Mouse (Mus musculus): Measurements from ENCODE around the gene Ncoa7. TPM values are rescaled to one million over a fixed set of nuclear protein-coding genes. Genes with fewer than 3 reads are reported as not detected.
"Not testable (repeated sequence)": the region's sequence is repeated elsewhere in the genome, so short reads cannot be mapped to it uniquely, and the experiment has no call there.

The Ncoa7 gene
- polyA plus RNA-seq, 1 experiment from 2014 or later: 11.1 TPM

GRCm38 (mm10) chr10:30810247-30810966 is 7.3 kb upstream of the Ncoa7 start:
- 37% methylated on average over 9 of the region's 9 CpGs for WGBS

GRCm38 (mm10) chr10:30803587-30804253 is 594 bp upstream of the Ncoa7 start:
- WGBS: 36% methylated on average over 7 of the region's 7 CpGs
- ATAC-seq (ENCODE audit: low FRiP score): peak; percentile 10; the same call in 1 of the 2 replicates

More at GRCm38 (mm10) chr10:30810247-30810966, 7.3 kb upstream of the Ncoa7 start:
- Histone ChIP-seq H3K4me1 (no peaks in the 10 kb centered on the region), H3K27me3 (no peaks in the 10 kb centered on the region), H3K36me3 (replicated peaks) (no peaks in the 10 kb centered on the region), H3K9ac (peak overlapping the region; percentile 33; the same call in 1 of the 2 replicates), H3K4me2 (peak overlapping the region; percentile 41), H3K9me3 (no peaks in the 10 kb centered on the region), H3K4me3 (replicated peaks) (peak overlapping the region; percentile 36), H3K27ac (no peak overlapping the region)
- peak; percentile 67 for ATAC-seq (ENCODE audit: low FRiP score)

GRCm38 (mm10) chr10:30802033-30802432 is 1.1 kb downstream of the Ncoa7 start:
- Histone ChIP-seq H3K36me3 (replicated peaks) (no peaks in the 10 kb centered on the region), H3K4me1 (no peaks in the 10 kb centered on the region; the same call in 1 of the 2 replicates), H3K4me2 (peak overlapping the region; percentile 63), H3K4me3 (replicated peaks) (peak overlapping the region; percentile 74), H3K27me3 (no peaks in the 10 kb centered on the region), H3K9ac (peak overlapping the region; percentile 85), H3K9me3 (no peaks in the 10 kb centered on the region), H3K27ac (peak overlapping the region; percentile 97)
- 0 out of 2 replicates have a peak, but pooled peaks have one; percentile 13 for ATAC-seq (ENCODE audit: low FRiP score)
- 12% methylated on average over 8 of the region's 8 CpGs for WGBS

More at GRCm38 (mm10) chr10:30803587-30804253, 594 bp upstream of the Ncoa7 start:
- Histone ChIP-seq H3K9ac (peak overlapping the region; percentile 85), H3K9me3 (no peaks in the 10 kb centered on the region), H3K27ac (peak overlapping the region; percentile 97), H3K4me3 (replicated peaks) (peak overlapping the region; percentile 74), H3K4me1 (no peaks in the 10 kb centered on the region; the same call in 1 of the 2 replicates), H3K27me3 (no peaks in the 10 kb centered on the region), H3K36me3 (replicated peaks) (no peaks in the 10 kb centered on the region), H3K4me2 (peak overlapping the region; percentile 63)

GRCm38 (mm10) chr10:30799713-30800450 is 3.2 kb downstream of the Ncoa7 start:
- Histone ChIP-seq H3K9me3 (peaks cover under 1% of the 10 kb centered on the region; the same call in 1 of the 2 replicates), H3K27ac (no peak overlapping the region), H3K9ac (no peak overlapping the region), H3K4me2 (no peak overlapping the region), H3K4me3 (replicated peaks) (no peak overlapping the region), H3K4me1 (no peaks in the 10 kb centered on the region; the same call in 1 of the 2 replicates), H3K27me3 (no peaks in the 10 kb centered on the region), H3K36me3 (replicated peaks) (no peaks in the 10 kb centered on the region)
- WGBS: 94% methylated on average over 2 of the region's 2 CpGs
- ATAC-seq (ENCODE audit: low FRiP score): no peak

GRCm38 (mm10) chr10:30796469-30797261 is 6.5 kb downstream of the Ncoa7 start:
- WGBS: 83% methylated on average over 5 of the region's 5 CpGs
- no peak overlapping the region for H3K27ac ChIP-seq
- H3K9ac ChIP-seq: no peak overlapping the region
- H3K4me3 ChIP-seq (replicated peaks): no peak overlapping the region
- H3K9me3 ChIP-seq: peaks cover 8% of the 10 kb centered on the region; the same call in 1 of the 2 replicates
- no peak overlapping the region for H3K4me2 ChIP-seq
- no peaks in the 10 kb centered on the region for H3K27me3 ChIP-seq
- no peak for ATAC-seq (ENCODE audit: low FRiP score)
- no peaks in the 10 kb centered on the region for H3K4me1 ChIP-seq
- peaks cover 8% of the 10 kb centered on the region; the same call in 1 of the 2 replicates for H3K36me3 ChIP-seq (replicated peaks)

- Histone ChIP-seq H3K4me3 (replicated peaks) (no peak overlapping the region), H3K9ac (no peak overlapping the region), H3K9me3 (peaks cover 8% of the 10 kb centered on the region; the same call in 1 of the 2 replicates), H3K4me2 (no peak overlapping the region), H3K27ac (no peak overlapping the region), H3K27me3 (no peaks in the 10 kb centered on the region), H3K36me3 (replicated peaks) (peaks cover 8% of the 10 kb centered on the region; the same call in 1 of the 2 replicates), H3K4me1 (no peaks in the 10 kb centered on the region)
- no peak for ATAC-seq (ENCODE audit: low FRiP score)
- WGBS: 94% methylated on average over 3 of the region's 3 CpGs
Measured at GRCm38 (mm10) chr10:30791016-30791415, 12.1 kb downstream of the Ncoa7 start.

- Histone ChIP-seq H3K27me3 (no peaks in the 10 kb centered on the region), H3K27ac (no peak overlapping the region), H3K4me1 (no peaks in the 10 kb centered on the region), H3K4me3 (replicated peaks) (no peak overlapping the region), H3K9ac (no peak overlapping the region), H3K9me3 (peaks cover 4% of the 10 kb centered on the region; the same call in 1 of the 2 replicates), H3K36me3 (replicated peaks) (peaks cover 5% of the 10 kb centered on the region; the same call in 1 of the 2 replicates), H3K4me2 (no peak overlapping the region)
- 98% methylated on average over 5 of the region's 5 CpGs for WGBS
- no peak for ATAC-seq (ENCODE audit: low FRiP score)
Measured at GRCm38 (mm10) chr10:30789521-30789920, 13.6 kb downstream of the Ncoa7 start.

- 93% methylated on average over 1 of the region's 1 CpGs for WGBS
- Histone ChIP-seq H3K27me3 (no peaks in the 10 kb centered on the region), H3K36me3 (replicated peaks) (no peaks in the 10 kb centered on the region), H3K9ac (no peak overlapping the region), H3K4me3 (replicated peaks) (no peak overlapping the region), H3K4me2 (no peak overlapping the region), H3K27ac (no peak overlapping the region), H3K4me1 (no peaks in the 10 kb centered on the region), H3K9me3 (no peaks in the 10 kb centered on the region)
- ATAC-seq (ENCODE audit: low FRiP score): no peak
Measured at GRCm38 (mm10) chr10:30788340-30788721, 14.8 kb downstream of the Ncoa7 start.

GRCm38 (mm10) chr10:30787684-30788339 is 15.3 kb downstream of the Ncoa7 start:
- WGBS: 96% methylated on average over 3 of the region's 3 CpGs
- no peaks in the 10 kb centered on the region for H3K36me3 ChIP-seq (replicated peaks)
- ATAC-seq (ENCODE audit: low FRiP score): no peak
- H3K9ac ChIP-seq: no peak overlapping the region
- no peak overlapping the region for H3K4me2 ChIP-seq
- H3K27ac ChIP-seq: no peak overlapping the region
- H3K4me3 ChIP-seq (replicated peaks): no peak overlapping the region
- no peaks in the 10 kb centered on the region for H3K27me3 ChIP-seq
- H3K4me1 ChIP-seq: no peaks in the 10 kb centered on the region
- H3K9me3 ChIP-seq: no peaks in the 10 kb centered on the region

GRCm38 (mm10) chr10:30786103-30786754 is 16.9 kb downstream of the Ncoa7 start:
- Histone ChIP-seq H3K4me2 (no peak overlapping the region), H3K27ac (no peak overlapping the region), H3K9ac (no peak overlapping the region), H3K4me3 (replicated peaks) (no peak overlapping the region), H3K4me1 (no peaks in the 10 kb centered on the region), H3K9me3 (no peaks in the 10 kb centered on the region), H3K27me3 (no peaks in the 10 kb centered on the region), H3K36me3 (replicated peaks) (no peaks in the 10 kb centered on the region)
- 90% methylated on average over 5 of the region's 5 CpGs for WGBS
- no peak for ATAC-seq (ENCODE audit: low FRiP score)

- not testable (repeated sequence) for H3K27me3 ChIP-seq; H3K27ac ChIP-seq; H3K9ac ChIP-seq; H3K4me1 ChIP-seq; ATAC-seq (ENCODE audit: low FRiP score); H3K9me3 ChIP-seq; H3K4me3 ChIP-seq (replicated peaks); H3K36me3 ChIP-seq (replicated peaks); H3K4me2 ChIP-seq
- WGBS: 94% methylated on average over 9 of the region's 9 CpGs
Measured at GRCm38 (mm10) chr10:30780921-30781320, 22.2 kb downstream of the Ncoa7 start.

All from forebrain, embryonic 12.5 days (tissue).